Mouse (Mus musculus): Measurements from ENCODE around the gene Jph3. TPM values are rescaled to one million over a fixed set of nuclear protein-coding genes. Genes with fewer than 3 reads are reported as not detected.
A peak's percentile ranks its signal among the peaks of the same experiment; 100 is the strongest.

Jph3 gene
- polyA plus RNA-seq, 1 experiment from 2014 or later, result 0.11 TPM

DNA sequence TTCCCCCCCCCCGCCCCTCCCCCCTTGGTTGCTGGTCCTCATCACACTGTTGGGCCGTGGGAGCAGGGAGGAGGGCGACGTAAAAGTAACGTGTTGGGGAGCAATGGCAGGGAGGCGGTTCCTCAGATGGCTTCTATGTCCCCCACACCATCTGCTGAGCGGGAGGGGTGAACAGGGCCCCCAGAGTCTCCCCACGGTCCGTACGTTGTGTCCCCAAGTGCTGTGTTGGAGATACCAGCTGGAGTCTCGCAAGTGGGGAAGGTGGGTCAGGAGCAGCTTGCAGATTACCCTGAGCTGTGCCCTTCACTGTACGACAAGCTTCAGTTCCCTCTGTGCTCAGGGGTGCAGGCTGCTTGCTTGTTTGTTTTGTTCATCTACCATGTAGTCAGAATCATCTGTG lies 5.6 kb upstream of the Jph3 start:
- WGBS (ENCODE audit: insufficient replicate concordance), result 73% methylated on average over 10 of the region's 12 CpGs
- Histone ChIP-seq H3K9ac (replicated peaks) (no peak overlapping the region), H3K36me3 (replicated peaks; ENCODE audit: insufficient read depth, low read length) (no peaks in the 10 kb centered on the region)

GRCm38 (mm10) chr8:121727164-121727563 lies 2.3 kb upstream of the Jph3 start:
- no peak overlapping the region for H3K4me3 ChIP-seq (ENCODE audit: low read depth, low read length)
- no peak overlapping the region for H3K27ac ChIP-seq (ENCODE audit: low read depth)
- DNase-seq (no peak), ATAC-seq (no peak)
- H3K4me1 ChIP-seq (ENCODE audit: insufficient read depth), result no peaks in the 10 kb centered on the region
- H3K27me3 ChIP-seq (ENCODE audit: insufficient read depth, low read length), result peaks cover 39% of the 10 kb centered on the region
- TF ChIP-seq CTCF (IDR thresholded peaks at IDR 0.05; ENCODE audit: low read depth) (no peak), EP300 (IDR thresholded peaks at IDR 0.05; ENCODE audit: low read depth) (no peak)
- no peak overlapping the region for H3K9ac ChIP-seq (replicated peaks)
- WGBS (ENCODE audit: insufficient replicate concordance), result 61% methylated on average over 3 of the region's 3 CpGs
- no peaks in the 10 kb centered on the region for H3K36me3 ChIP-seq (replicated peaks; ENCODE audit: insufficient read depth, low read length)
- no peaks in the 10 kb centered on the region for H3K9me3 ChIP-seq (ENCODE audit: low read length)
- H3K4me2 ChIP-seq (ENCODE audit: low read depth, low read length), result no peak overlapping the region

More for the DNA sequence above, 5.6 kb upstream of the Jph3 start:
- Histone ChIP-seq H3K27me3 (ENCODE audit: insufficient read depth, low read length) (peaks cover 9% of the 10 kb centered on the region), H3K4me1 (ENCODE audit: insufficient read depth) (no peaks in the 10 kb centered on the region), H3K4me2 (ENCODE audit: low read depth, low read length) (no peak overlapping the region), H3K4me3 (ENCODE audit: low read depth, low read length) (no peak overlapping the region), H3K27ac (ENCODE audit: low read depth) (no peak overlapping the region), H3K9me3 (ENCODE audit: low read length) (no peaks in the 10 kb centered on the region)
- DNase-seq, result no peak
- TF ChIP-seq EP300 (IDR thresholded peaks at IDR 0.05; ENCODE audit: low read depth) (no peak), CTCF (IDR thresholded peaks at IDR 0.05; ENCODE audit: low read depth) (no peak)
- ATAC-seq, result no peak

- 0% methylated on average over 38 of the region's 54 CpGs for WGBS (ENCODE audit: insufficient replicate concordance)
- Histone ChIP-seq H3K27ac (ENCODE audit: low read depth) (no peak overlapping the region), H3K4me2 (ENCODE audit: low read depth, low read length) (peak overlapping the region; percentile 44; the same call in 1 of the 2 replicates), H3K4me3 (ENCODE audit: low read depth, low read length) (no peak overlapping the region), H3K9ac (replicated peaks) (no peak overlapping the region), H3K27me3 (ENCODE audit: insufficient read depth, low read length) (peaks cover 44% of the 10 kb centered on the region), H3K9me3 (ENCODE audit: low read length) (no peaks in the 10 kb centered on the region), H3K36me3 (replicated peaks; ENCODE audit: insufficient read depth, low read length) (no peaks in the 10 kb centered on the region), H3K4me1 (ENCODE audit: insufficient read depth) (no peaks in the 10 kb centered on the region)
- DNase-seq, result no peak
- no peak for ATAC-seq
- TF ChIP-seq CTCF (IDR thresholded peaks at IDR 0.05; ENCODE audit: low read depth) (no peak), EP300 (IDR thresholded peaks at IDR 0.05; ENCODE audit: low read depth) (no peak)
Observed at GRCm38 (mm10) chr8:121729754-121730153, 331 bp downstream of the Jph3 start.

DNA sequence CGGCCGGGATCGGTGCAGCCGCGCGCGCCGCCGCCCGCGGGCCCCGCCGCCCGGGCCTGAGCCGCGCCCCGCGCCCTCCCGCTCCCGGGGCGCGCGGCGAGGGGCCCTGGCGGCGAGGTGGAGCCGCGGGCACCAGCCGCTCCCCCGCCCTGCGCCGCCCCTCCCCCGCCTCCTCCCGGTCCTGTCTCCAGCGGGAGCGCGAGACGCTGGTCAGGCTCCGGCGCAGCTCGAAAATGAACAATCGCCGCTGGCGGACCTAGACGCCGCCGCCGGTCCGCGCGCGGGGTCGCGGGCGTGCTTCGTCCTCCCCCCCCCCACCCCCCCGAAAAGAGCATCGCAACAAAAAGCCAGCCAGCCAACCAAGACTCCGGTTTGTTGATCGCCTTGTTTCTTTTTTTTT lies 747 bp downstream of the Jph3 start:
- Histone ChIP-seq H3K9ac (replicated peaks) (no peak overlapping the region), H3K27me3 (ENCODE audit: insufficient read depth, low read length) (peaks cover 44% of the 10 kb centered on the region), H3K27ac (ENCODE audit: low read depth) (no peak overlapping the region), H3K4me2 (ENCODE audit: low read depth, low read length) (peak overlapping the region; percentile 44; the same call in 1 of the 2 replicates), H3K4me1 (ENCODE audit: insufficient read depth) (no peaks in the 10 kb centered on the region), H3K9me3 (ENCODE audit: low read length) (no peaks in the 10 kb centered on the region), H3K36me3 (replicated peaks; ENCODE audit: insufficient read depth, low read length) (no peaks in the 10 kb centered on the region), H3K4me3 (ENCODE audit: low read depth, low read length) (no peak overlapping the region)
- 2% methylated on average over 25 of the region's 60 CpGs for WGBS (ENCODE audit: insufficient replicate concordance)
- ATAC-seq, result no peak
- TF ChIP-seq CTCF (IDR thresholded peaks at IDR 0.05; ENCODE audit: low read depth) (no peak), EP300 (IDR thresholded peaks at IDR 0.05; ENCODE audit: low read depth) (no peak)
- DNase-seq, result no peak

DNA sequence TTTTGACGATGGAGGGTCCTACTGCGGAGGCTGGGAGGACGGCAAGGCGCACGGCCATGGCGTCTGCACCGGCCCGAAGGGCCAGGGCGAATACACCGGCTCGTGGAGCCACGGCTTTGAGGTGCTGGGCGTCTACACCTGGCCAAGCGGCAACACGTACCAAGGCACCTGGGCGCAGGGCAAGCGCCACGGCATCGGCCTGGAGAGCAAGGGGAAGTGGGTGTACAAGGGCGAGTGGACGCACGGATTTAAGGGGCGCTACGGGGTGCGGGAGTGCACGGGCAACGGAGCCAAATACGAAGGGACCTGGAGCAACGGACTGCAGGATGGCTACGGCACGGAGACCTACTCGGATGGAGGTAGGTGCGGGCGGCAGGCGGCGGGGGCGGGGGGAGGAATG lies 1.2 kb downstream of the Jph3 start:
- Histone ChIP-seq H3K9me3 (ENCODE audit: low read length) (no peaks in the 10 kb centered on the region), H3K4me3 (ENCODE audit: low read depth, low read length) (no peak overlapping the region)
- 2% methylated on average over 35 of the region's 37 CpGs for WGBS (ENCODE audit: insufficient replicate concordance)

DNA sequence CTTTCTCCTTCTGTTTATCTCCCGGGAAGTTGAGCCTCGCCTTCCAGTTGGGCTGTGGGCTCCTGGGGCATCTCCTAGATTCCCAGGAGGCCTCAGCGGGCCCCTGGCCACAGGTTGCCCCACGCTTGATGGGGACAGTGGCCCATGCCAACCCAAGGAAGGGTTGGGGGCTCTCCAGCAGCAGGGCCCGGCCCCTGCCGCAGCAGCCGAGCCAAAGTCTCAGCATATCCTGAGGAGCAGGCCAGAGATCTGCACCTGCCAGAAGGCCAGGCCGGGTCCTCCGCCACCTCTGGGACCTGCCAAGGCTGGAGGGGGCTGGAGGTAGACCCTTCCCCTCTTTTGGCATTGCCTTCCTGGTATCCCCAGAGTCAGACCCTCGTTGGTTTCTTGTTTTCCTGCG lies 1.6 kb downstream of the Jph3 start:
- Histone ChIP-seq H3K36me3 (replicated peaks; ENCODE audit: insufficient read depth, low read length) (no peaks in the 10 kb centered on the region), H3K4me2 (ENCODE audit: low read depth, low read length) (no peak overlapping the region), H3K9ac (replicated peaks) (no peak overlapping the region), H3K4me1 (ENCODE audit: insufficient read depth) (no peaks in the 10 kb centered on the region), H3K4me3 (ENCODE audit: low read depth, low read length) (no peak overlapping the region), H3K27ac (ENCODE audit: low read depth) (no peak overlapping the region), H3K27me3 (ENCODE audit: insufficient read depth, low read length) (peaks cover 44% of the 10 kb centered on the region), H3K9me3 (ENCODE audit: low read length) (no peaks in the 10 kb centered on the region)
- no peak for DNase-seq
- ATAC-seq, result no peak
- WGBS (ENCODE audit: insufficient replicate concordance), result 12% methylated on average over 11 of the region's 11 CpGs
- TF ChIP-seq CTCF (IDR thresholded peaks at IDR 0.05; ENCODE audit: low read depth), result no peak

More for the DNA sequence above, 1.2 kb downstream of the Jph3 start:
- Histone ChIP-seq H3K9ac (replicated peaks) (no peak overlapping the region), H3K4me2 (ENCODE audit: low read depth, low read length) (0 out of 2 replicates have a peak overlapping the region, but pooled peaks have one; percentile 44), H3K4me1 (ENCODE audit: insufficient read depth) (no peaks in the 10 kb centered on the region), H3K27ac (ENCODE audit: low read depth) (no peak overlapping the region), H3K36me3 (replicated peaks; ENCODE audit: insufficient read depth, low read length) (no peaks in the 10 kb centered on the region), H3K27me3 (ENCODE audit: insufficient read depth, low read length) (peaks cover 44% of the 10 kb centered on the region)
- DNase-seq, result no peak
- ATAC-seq, result no peak
- TF ChIP-seq CTCF (IDR thresholded peaks at IDR 0.05; ENCODE audit: low read depth) (no peak), EP300 (IDR thresholded peaks at IDR 0.05; ENCODE audit: low read depth) (no peak)

Data from liver, postnatal 0 days (tissue).